Mouse (Mus musculus): ENCODE data around the gene March4. TPM values are rescaled to one million over a fixed set of nuclear protein-coding genes. Genes with fewer than 3 reads are reported as not detected.

March4 gene
- polyA plus RNA-seq, 1 experiment: not detected

DNA sequence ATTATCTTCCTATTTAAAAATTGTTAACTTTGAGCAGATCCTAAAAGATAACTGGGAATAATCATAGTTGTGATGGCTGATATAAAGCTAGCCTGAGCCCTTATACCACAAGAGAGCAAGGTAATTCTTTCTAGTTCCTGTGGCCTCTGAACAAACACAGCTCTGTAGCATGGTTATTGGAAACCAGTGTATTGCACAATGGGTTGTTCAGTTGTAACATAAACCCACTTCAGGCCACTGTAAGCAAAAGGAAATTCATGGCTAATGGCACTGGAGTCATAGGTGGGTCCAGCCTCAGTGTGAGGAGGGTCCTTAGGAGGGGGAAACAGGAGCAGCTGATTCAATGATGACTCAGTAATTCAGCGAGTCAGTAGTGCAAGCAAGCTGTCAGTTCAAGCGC lies 116.5 kb downstream of the March4 start:
- no peaks in the 10 kb centered on the region for H3K27me3 ChIP-seq (ENCODE audit: control insufficient read depth, insufficient read depth, low read length, poor library complexity, severe bottlenecking)
- no peak overlapping the region for H3K9ac ChIP-seq (ENCODE audit: low read depth, poor library complexity, severe bottlenecking)
- H3K27ac ChIP-seq (ENCODE audit: insufficient read depth, low read length): no peak overlapping the region
- no peak overlapping the region for H3K4me3 ChIP-seq (ENCODE audit: low read depth, low read length)
- no peaks in the 10 kb centered on the region for H3K4me1 ChIP-seq (ENCODE audit: control insufficient read depth, insufficient read depth, low read length)
- TF ChIP-seq EP300 (IDR thresholded peaks at IDR 0.05; ENCODE audit: insufficient read depth, low read depth, low read length): no peak
- no peak for TF ChIP-seq POLR2A (IDR thresholded peaks at IDR 0.05; ENCODE audit: insufficient read depth, low read length)
- no peak for TF ChIP-seq CTCF (IDR thresholded peaks at IDR 0.05; ENCODE audit: low read depth, low read length)
- H3K9me3 ChIP-seq (replicated peaks; ENCODE audit: control insufficient read depth, insufficient read depth, low read length, poor library complexity, severe bottlenecking): no peaks in the 10 kb centered on the region
- no peaks in the 10 kb centered on the region for H3K36me3 ChIP-seq (ENCODE audit: control insufficient read depth, insufficient read depth, low read length, poor library complexity, severe bottlenecking)

DNA sequence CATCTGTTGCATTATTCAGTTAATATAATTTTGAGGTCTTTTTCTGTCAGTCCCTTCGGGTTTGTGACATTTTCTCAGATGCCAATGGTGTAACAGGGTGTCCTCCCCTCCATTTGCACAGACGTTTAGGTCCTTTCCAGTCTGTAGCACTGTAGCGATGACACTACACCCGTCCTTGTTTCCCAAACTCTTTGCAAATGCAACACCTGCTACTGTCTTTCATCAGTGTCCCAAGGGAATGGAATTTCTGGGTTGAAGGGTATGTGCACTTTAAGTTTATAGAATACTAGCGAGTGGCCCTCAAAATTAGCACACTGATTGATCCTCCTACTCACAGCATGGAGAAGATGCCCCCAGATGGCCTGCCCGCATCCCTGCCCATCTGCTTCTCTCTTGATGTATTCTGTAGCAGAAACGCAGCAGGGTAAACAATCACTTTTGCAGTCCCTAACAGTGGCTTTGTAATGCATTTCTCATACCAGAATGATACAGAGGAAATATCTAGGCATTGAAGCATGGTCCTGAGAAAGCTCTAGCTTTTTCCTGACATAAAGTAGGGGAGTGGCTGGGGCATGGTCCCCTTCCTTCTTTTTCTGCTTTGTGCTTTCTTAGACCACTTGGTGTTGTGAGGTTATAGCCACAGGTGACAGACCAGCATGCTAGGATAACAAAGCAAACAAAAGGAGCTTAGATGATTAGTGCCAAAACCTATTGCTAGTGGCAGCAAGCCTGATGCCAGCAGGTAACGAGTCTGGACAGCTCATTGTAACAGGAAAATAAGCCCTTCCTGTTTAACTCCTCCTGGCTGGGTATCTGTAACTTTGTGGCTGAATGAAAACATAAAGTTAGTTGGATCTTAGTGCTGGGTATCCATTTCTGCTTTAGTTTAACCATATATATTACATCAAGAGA lies 117.7 kb downstream of the March4 start:
- no peak for TF ChIP-seq POLR2A (IDR thresholded peaks at IDR 0.05; ENCODE audit: insufficient read depth, low read length)
- TF ChIP-seq EP300 (IDR thresholded peaks at IDR 0.05; ENCODE audit: insufficient read depth, low read depth, low read length): no peak
- TF ChIP-seq CTCF (IDR thresholded peaks at IDR 0.05; ENCODE audit: low read depth, low read length): no peak
- Histone ChIP-seq H3K27ac (ENCODE audit: insufficient read depth, low read length) (no peak overlapping the region), H3K9ac (ENCODE audit: low read depth, poor library complexity, severe bottlenecking) (no peak overlapping the region), H3K4me3 (ENCODE audit: low read depth, low read length) (no peak overlapping the region), H3K27me3 (ENCODE audit: control insufficient read depth, insufficient read depth, low read length, poor library complexity, severe bottlenecking) (no peaks in the 10 kb centered on the region), H3K36me3 (ENCODE audit: control insufficient read depth, insufficient read depth, low read length, poor library complexity, severe bottlenecking) (no peaks in the 10 kb centered on the region), H3K9me3 (replicated peaks; ENCODE audit: control insufficient read depth, insufficient read depth, low read length, poor library complexity, severe bottlenecking) (no peaks in the 10 kb centered on the region), H3K4me1 (ENCODE audit: control insufficient read depth, insufficient read depth, low read length) (no peaks in the 10 kb centered on the region)

DNA sequence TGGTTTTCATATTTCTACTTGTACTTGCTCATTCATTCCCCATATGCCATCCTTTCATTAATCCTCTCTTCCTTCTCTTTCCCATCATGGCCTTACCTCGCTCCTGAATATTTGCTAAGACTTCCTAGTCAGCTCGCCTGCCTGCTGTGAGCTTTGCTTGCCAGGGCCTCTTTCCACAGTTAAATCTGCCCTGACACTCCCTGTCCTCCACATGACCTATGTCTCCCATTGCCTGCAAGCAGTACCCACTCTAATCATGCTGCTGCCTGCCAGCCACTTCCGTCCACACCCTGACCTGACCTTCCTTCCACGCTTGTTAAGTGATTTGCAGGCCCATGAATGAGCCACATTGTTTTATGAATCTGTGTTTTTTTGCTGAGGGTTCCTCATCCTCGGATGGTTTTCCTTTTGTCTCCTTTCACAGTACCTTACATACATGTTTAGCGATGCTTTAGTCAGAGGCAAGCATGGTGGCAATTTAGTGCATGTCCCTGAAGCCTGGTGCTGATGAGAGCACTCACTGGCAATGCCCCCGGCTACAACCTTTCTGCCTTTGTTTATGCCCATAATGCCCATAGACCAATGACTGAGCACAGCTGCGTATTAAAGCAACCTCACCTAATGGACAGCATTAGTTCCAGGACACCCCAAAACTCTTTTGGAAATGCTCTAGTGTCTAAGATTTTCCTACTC lies 122.0 kb downstream of the March4 start:
- Histone ChIP-seq H3K9me3 (replicated peaks; ENCODE audit: control insufficient read depth, insufficient read depth, low read length, poor library complexity, severe bottlenecking) (no peaks in the 10 kb centered on the region), H3K4me3 (ENCODE audit: low read depth, low read length) (no peak overlapping the region), H3K4me1 (ENCODE audit: control insufficient read depth, insufficient read depth, low read length) (no peaks in the 10 kb centered on the region), H3K27me3 (ENCODE audit: control insufficient read depth, insufficient read depth, low read length, poor library complexity, severe bottlenecking) (no peaks in the 10 kb centered on the region), H3K27ac (ENCODE audit: insufficient read depth, low read length) (no peak overlapping the region), H3K36me3 (ENCODE audit: control insufficient read depth, insufficient read depth, low read length, poor library complexity, severe bottlenecking) (no peaks in the 10 kb centered on the region), H3K9ac (ENCODE audit: low read depth, poor library complexity, severe bottlenecking) (no peak overlapping the region)
- TF ChIP-seq CTCF (IDR thresholded peaks at IDR 0.05; ENCODE audit: low read depth, low read length) (no peak), EP300 (IDR thresholded peaks at IDR 0.05; ENCODE audit: insufficient read depth, low read depth, low read length) (no peak), POLR2A (IDR thresholded peaks at IDR 0.05; ENCODE audit: insufficient read depth, low read length) (no peak)

DNA sequence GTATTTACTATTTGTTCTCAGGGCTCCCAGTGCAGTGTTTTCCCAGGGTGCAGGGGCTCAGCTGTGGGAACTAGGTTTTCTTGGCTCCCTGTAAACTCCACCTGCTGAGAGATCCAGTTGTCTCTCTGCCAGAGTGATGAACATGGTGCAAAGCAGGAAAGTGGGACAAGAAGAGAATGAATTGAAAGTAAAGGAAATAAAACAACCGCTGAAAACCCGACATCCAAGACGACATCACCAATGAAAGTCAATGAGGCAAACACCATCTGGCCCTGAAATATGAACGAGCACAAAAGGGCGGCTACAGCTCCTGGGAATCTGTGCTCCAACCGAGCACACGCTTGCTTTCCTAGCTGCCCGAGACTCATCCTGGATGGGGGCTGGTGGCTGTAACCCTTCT lies 122.6 kb downstream of the March4 start:
- no peak overlapping the region for H3K9ac ChIP-seq (ENCODE audit: low read depth, poor library complexity, severe bottlenecking)
- H3K4me3 ChIP-seq (ENCODE audit: low read depth, low read length): no peak overlapping the region
- H3K27me3 ChIP-seq (ENCODE audit: control insufficient read depth, insufficient read depth, low read length, poor library complexity, severe bottlenecking): no peaks in the 10 kb centered on the region
- H3K9me3 ChIP-seq (replicated peaks; ENCODE audit: control insufficient read depth, insufficient read depth, low read length, poor library complexity, severe bottlenecking): no peaks in the 10 kb centered on the region
- no peak overlapping the region for H3K27ac ChIP-seq (ENCODE audit: insufficient read depth, low read length)
- no peaks in the 10 kb centered on the region for H3K4me1 ChIP-seq (ENCODE audit: control insufficient read depth, insufficient read depth, low read length)
- H3K36me3 ChIP-seq (ENCODE audit: control insufficient read depth, insufficient read depth, low read length, poor library complexity, severe bottlenecking): no peaks in the 10 kb centered on the region
- TF ChIP-seq EP300 (IDR thresholded peaks at IDR 0.05; ENCODE audit: insufficient read depth, low read depth, low read length): no peak

DNA sequence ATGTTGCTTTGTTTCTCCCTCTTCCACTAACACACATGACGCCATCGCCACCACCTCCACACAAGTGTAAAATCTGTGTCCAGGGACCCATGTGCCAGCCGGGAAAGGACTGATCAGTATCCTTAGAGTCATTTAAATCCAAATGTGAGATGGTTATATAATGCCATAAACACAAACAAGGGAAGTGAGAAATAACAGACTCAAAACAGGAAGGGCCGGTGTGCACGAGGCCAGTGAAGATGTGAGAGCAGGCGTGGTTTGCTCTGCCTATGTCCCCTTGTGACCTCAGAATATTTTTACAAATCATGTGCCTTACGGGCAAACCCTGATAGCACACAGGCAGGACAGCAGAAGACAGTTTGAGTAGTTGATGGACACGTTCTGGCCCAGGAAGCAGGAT lies 123.5 kb downstream of the March4 start:
- H3K36me3 ChIP-seq (ENCODE audit: control insufficient read depth, insufficient read depth, low read length, poor library complexity, severe bottlenecking): no peaks in the 10 kb centered on the region

DNA sequence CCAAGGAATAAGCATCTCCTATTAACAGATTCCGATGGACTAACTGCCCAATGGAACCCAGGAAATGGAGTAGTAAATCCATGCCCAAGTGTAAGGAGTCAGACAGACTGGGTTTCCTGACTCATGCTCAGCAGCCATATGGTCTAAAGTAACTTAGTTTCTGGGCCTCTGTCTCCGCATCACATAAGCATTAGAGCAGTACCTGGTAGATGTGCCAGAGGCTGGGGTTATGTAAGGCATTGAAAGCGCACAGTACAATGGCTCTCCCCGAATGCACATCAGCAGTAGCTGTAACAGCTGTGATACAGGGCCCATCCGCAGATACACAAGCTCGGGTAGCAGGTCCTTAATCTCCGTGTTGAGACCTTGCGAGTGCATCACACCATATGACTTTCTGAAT lies 125.6 kb downstream of the March4 start:
- no peaks in the 10 kb centered on the region for H3K4me1 ChIP-seq (ENCODE audit: control insufficient read depth, insufficient read depth, low read length)
- H3K36me3 ChIP-seq (ENCODE audit: control insufficient read depth, insufficient read depth, low read length, poor library complexity, severe bottlenecking): no peaks in the 10 kb centered on the region
- no peak overlapping the region for H3K9ac ChIP-seq (ENCODE audit: low read depth, poor library complexity, severe bottlenecking)
- H3K9me3 ChIP-seq (replicated peaks; ENCODE audit: control insufficient read depth, insufficient read depth, low read length, poor library complexity, severe bottlenecking): no peaks in the 10 kb centered on the region
- TF ChIP-seq EP300 (IDR thresholded peaks at IDR 0.05; ENCODE audit: insufficient read depth, low read depth, low read length) (no peak), CTCF (IDR thresholded peaks at IDR 0.05; ENCODE audit: low read depth, low read length) (no peak), POLR2A (IDR thresholded peaks at IDR 0.05; ENCODE audit: insufficient read depth, low read length) (no peak)
- H3K27ac ChIP-seq (ENCODE audit: insufficient read depth, low read length): no peak overlapping the region
- no peaks in the 10 kb centered on the region for H3K27me3 ChIP-seq (ENCODE audit: control insufficient read depth, insufficient read depth, low read length, poor library complexity, severe bottlenecking)
- no peak overlapping the region for H3K4me3 ChIP-seq (ENCODE audit: low read depth, low read length)

More for the DNA sequence above, 123.5 kb downstream of the March4 start:
- H3K4me1 ChIP-seq (ENCODE audit: control insufficient read depth, insufficient read depth, low read length): no peaks in the 10 kb centered on the region
- no peaks in the 10 kb centered on the region for H3K9me3 ChIP-seq (replicated peaks; ENCODE audit: control insufficient read depth, insufficient read depth, low read length, poor library complexity, severe bottlenecking)
- no peak overlapping the region for H3K4me3 ChIP-seq (ENCODE audit: low read depth, low read length)
- TF ChIP-seq CTCF (IDR thresholded peaks at IDR 0.05; ENCODE audit: low read depth, low read length) (no peak), EP300 (IDR thresholded peaks at IDR 0.05; ENCODE audit: insufficient read depth, low read depth, low read length) (no peak), POLR2A (IDR thresholded peaks at IDR 0.05; ENCODE audit: insufficient read depth, low read length) (no peak)
- H3K27me3 ChIP-seq (ENCODE audit: control insufficient read depth, insufficient read depth, low read length, poor library complexity, severe bottlenecking): no peaks in the 10 kb centered on the region
- no peak overlapping the region for H3K9ac ChIP-seq (ENCODE audit: low read depth, poor library complexity, severe bottlenecking)
- H3K27ac ChIP-seq (ENCODE audit: insufficient read depth, low read length): no peak overlapping the region

All from ES-Bruce4 (cell line).